Mouse (Mus musculus): ENCODE results near the gene Pus7l.

The Pus7l gene

DNA sequence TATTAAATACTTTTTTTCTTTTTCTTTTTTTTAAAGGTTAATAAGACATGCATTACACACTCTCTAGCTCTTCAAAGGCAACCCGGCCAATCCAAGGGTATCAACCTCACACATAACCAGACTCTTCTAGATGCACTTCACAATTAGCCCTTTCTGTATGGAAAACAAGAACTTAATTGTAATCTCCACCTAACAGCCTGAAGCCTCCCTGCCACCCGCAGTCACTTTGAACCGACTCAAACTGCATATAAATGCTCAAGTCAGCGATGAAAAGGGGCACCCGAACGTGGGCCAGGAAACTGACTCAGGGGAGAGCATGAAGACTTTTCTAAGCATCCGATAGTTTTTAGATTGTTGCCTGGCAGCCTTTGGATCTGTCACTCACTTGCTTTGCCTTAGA, 66.1 kb downstream of the Pus7l start:
- DNase-seq (ENCODE audit: low spot score in 2 of 2) = no peak

DNA sequence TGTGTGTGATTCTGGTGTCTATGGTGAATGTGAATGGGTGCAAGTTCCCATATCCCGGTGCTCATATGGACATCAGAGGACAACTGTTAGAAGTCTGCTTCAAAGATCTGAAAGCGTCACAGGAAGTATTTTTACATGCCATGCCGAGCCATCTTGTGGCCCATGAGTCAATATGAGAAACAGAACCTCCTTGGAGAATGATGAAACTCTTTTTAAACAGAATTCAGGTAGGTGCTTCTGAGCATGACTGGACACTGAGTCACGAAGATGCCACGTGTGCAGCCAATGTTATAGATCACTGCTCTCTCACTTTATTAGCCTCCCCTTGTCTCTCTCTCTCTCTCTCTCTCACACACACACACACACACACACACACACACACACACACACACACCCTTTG, 67.4 kb downstream of the Pus7l start:
- no peak for DNase-seq (ENCODE audit: low spot score in 2 of 2)
